Mouse (Mus musculus): ENCODE measurements around the gene Pole2.

DNA sequence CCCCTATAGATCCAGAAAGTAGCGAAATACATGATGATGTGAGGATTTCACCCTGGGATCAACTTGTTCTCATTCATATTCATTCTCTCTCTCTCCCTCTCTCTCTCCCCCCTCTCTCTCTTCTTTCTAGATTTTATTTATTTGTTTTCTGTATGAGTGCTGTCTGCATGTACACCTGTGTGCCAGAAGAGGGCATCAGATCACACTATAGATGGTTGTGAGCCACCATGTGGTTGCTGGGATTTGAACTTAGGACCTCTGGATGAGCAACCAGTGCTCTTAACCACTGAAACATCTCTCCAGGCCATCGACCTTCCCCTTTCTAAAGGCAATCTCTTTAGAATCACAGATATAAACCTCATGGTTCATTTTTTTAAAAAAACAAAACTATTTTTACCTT is 19.5 kb downstream of the Pole2 start:
- TF ChIP-seq TAL1 (IDR thresholded peaks at IDR 0.05; ENCODE audit: low read length): no peak
- TF ChIP-seq GATA1 (IDR thresholded peaks at IDR 0.05; ENCODE audit: low read length): no peak

Measured in erythroblast, embryonic 14.5 days (primary cell).